Comparison of ENCODE assay signal across 8 mouse cellular contexts in genomic region chr15:60824751-60825227, GRCm38 (mm10). TPM values are rescaled to one million over a fixed set of nuclear protein-coding genes. Genes with fewer than 3 reads are reported as not detected.
DNase-seq lines count a peak whose midpoint lies in the region; ATAC-seq and TF ChIP-seq lines count a peak whose summit lies in the region.

No protein-coding gene starts in this region.

- H3K27me3 ChIP-seq in intestine, postnatal 0 days (replicated peaks; ENCODE audit: control insufficient read depth, insufficient read depth, low read length) = no peaks in the 10 kb centered on the region
- H3K27me3 ChIP-seq in midbrain, embryonic 10.5 days (ENCODE audit: low read depth, poor library complexity, severe bottlenecking) = peaks cover 13% of the 10 kb centered on the region

- peak overlapping the region; percentile 94 for H3K9ac ChIP-seq in intestine, postnatal 0 days (ENCODE audit: low read depth, low read length)

- intact Hi-C loops in left cerebral cortex, postnatal 36 days (cut with DNase I) = loop anchor here (5.0 to 10.0 kb wide), 4 partner anchors 132 to 920 kb away; no protein-coding TSS in a partner anchor

- no peaks in the 10 kb centered on the region for H3K36me3 ChIP-seq in intestine, postnatal 0 days (ENCODE audit: control insufficient read depth, insufficient read depth)
- H3K36me3 ChIP-seq in midbrain, embryonic 10.5 days = peaks cover 17% of the 10 kb centered on the region

- H3K27ac ChIP-seq in intestine, postnatal 0 days (ENCODE audit: low read depth, low read length) = peak overlapping the region; percentile 99
- peak overlapping the region; percentile 87 for H3K27ac ChIP-seq in midbrain, embryonic 10.5 days (replicated peaks)

- peak; percentile 48 for TF ChIP-seq CTCF in intestine, postnatal 0 days (IDR thresholded peaks at IDR 0.05; ENCODE audit: low read depth)

- WGBS in intestine, postnatal 0 days = under 1% methylated on average over 32 of the region's 32 CpGs
- under 1% methylated on average over 32 of the region's 32 CpGs for WGBS in midbrain, embryonic 10.5 days

- no peaks in the 10 kb centered on the region for H3K9me3 ChIP-seq in intestine, postnatal 0 days (ENCODE audit: control insufficient read depth)
- no peaks in the 10 kb centered on the region for H3K9me3 ChIP-seq in midbrain, embryonic 10.5 days (replicated peaks)

- peak; percentile 91 for DNase-seq in adrenal gland, adult 8-10 months
- peak; percentile 78 for DNase-seq in embryo, embryonic 11.5 days (ENCODE audit: low read depth, low spot score)
- DNase-seq in gastrocnemius, postnatal 4 days (ENCODE audit: low spot score in 2 of 2) = peak; percentile 72 to 82
- DNase-seq in left cerebral cortex, postnatal 36 days (ENCODE audit: low spot score in 2 of 2) = peak; percentile 82 to 86
- DNase-seq in midbrain, embryonic 10.5 days (ENCODE audit: low spot score) = peak; percentile 90
- DNase-seq in right cerebral cortex, postnatal 36 days (ENCODE audit: low spot score in 2 of 2) = peak; percentile 76 to 80
- DNase-seq in urinary bladder, postnatal 4 days (ENCODE audit: low spot score in 2 of 2) = peak; percentile 86 to 90

- no peaks in the 10 kb centered on the region for H3K4me1 ChIP-seq in intestine, postnatal 0 days (replicated peaks; ENCODE audit: control insufficient read depth, insufficient read depth, low read length)
- H3K4me1 ChIP-seq in midbrain, embryonic 10.5 days = peaks cover 44% of the 10 kb centered on the region

- peak overlapping the region; percentile 89 for H3K4me2 ChIP-seq in intestine, postnatal 0 days (replicated peaks; ENCODE audit: low read depth)

- peak; percentile 87 for ATAC-seq in intestine, postnatal 0 days

- peak overlapping the region; percentile 84 for H3K4me3 ChIP-seq in intestine, postnatal 0 days (ENCODE audit: low read depth, low read length)
- H3K4me3 ChIP-seq in midbrain, embryonic 10.5 days = peak overlapping the region; percentile 77

RNA-seq across cellular contexts. Expression of gene Fam84b, which starts 28.8 kb away (rescaled TPM):
- total RNA-seq in adrenal gland, adult 8-10 months (2022) = 10 to 100 TPM; 13.4 to 18.9 (median 16.6) TPM
- total RNA-seq in gastrocnemius, postnatal 4 days (2021) = 1 to 10 TPM; 3.3 to 3.4 TPM
- 71.9 and 82.4 TPM in 2 replicates for polyA plus RNA-seq in intestine, postnatal 0 days (2015; fragmentation: Nextera tagmentation; extraction: Ambion mirVana)
- total RNA-seq in left cerebral cortex, postnatal 36 days (2021) = 1 to 10 TPM; 4.8 to 7.4 TPM
- 9.6 and 11.8 TPM in 2 replicates for polyA plus RNA-seq in midbrain, embryonic 10.5 days (2016; fragmentation: Nextera tagmentation; extraction: Ambion mirVana)

Comparison
In these comparisons a context has a peak if more than half of its experiments do, and no peak if none do; other contexts are left out.
1. Peak in every context shown above with its lines: DNase-seq, ATAC-seq, H3K4me3 ChIP-seq and H3K27ac ChIP-seq.